Mouse (Mus musculus): ENCODE results near the gene Hhat.

GRCm38 (mm10) chr1:192806168-192807157 is 35.4 kb upstream of the Hhat start:
- no peak for TF ChIP-seq CTCF (IDR thresholded peaks at IDR 0.05; ENCODE audit: extremely low read depth, insufficient read depth, insufficient read length, insufficient replicate concordance)
- TF ChIP-seq POLR2A (IDR thresholded peaks at IDR 0.05; ENCODE audit: low read depth, low read length) = no peak

Measured in spleen, adult 2 months (tissue).